Mouse (Mus musculus) embryo, embryonic 10 days (tissue): ENCODE measurements around the gene Bdh1.

ENCODE experiments used
- DNase-seq: peaks from one replicate; pipeline ENCODE4 v3.0.0-alpha.2; 2015; ENCODE audit warnings: low spot score

The Bdh1 gene

DNA sequence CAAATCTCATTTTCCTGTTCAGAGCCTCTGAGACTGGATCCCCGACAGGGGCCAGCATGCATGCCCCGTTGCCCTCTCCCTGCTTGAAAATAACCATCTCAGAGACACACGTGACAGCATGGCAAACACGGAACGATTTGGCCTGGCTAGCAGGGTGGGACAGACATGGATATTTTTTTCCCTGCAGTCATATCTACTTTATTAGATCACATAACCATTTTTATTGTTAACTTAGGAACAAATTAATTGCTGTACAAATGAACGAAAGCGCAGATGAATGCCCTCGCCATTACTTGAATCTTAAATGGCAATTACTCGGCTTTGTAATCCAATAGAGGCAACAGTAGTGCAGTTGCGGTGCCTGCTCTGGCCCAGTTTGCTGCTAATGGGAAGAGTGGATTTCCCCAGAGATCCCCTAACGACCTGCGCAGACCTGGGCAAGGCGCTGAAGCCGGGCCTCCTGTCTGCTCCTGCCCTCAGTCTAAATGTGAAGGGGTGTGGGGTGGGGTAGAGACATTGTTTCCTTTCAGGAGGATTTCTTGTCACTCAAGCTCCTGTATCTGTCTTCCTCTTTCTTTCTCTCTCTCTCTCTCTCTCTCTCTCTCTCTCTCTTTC is 79.8 kb downstream of the Bdh1 start:
- DNase-seq: no peak

DNA sequence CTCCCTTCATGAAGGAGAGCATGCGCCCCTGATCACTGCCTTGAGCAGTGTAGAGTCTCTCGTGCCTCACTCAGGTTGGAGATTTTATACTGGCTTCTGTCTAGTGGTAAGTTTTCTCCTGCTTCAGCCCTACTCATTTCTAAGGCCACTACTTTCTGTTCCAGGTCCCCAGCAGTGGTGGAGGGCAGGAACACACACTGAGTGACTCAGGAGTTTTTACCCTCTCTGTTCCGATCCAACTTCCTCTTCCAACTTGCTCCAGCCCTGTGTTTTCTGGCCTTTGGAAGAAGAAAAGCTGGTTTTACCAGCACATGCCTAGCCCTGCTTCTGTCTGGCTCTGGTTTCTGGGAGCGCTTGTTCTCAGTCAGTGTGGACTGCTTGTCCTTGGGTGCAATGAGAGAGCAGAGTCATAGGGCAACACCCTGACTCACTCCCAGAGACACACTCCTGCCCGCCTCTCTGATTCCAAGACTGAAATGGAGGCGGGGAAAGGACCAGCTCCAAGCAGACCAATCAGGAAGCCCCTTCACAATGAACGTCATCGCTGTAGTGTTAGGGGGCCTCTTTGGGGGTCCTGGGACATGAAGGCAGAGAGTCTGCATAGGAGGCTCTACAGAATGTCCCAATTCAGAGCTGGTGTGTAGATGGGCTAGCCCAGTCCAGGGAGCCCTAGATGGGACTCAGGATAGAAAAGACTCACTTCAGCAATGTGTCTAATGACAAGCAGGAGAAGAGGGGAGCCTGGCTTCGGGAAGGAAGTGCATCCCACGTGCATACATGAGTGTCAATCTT is 84.8 kb downstream of the Bdh1 start:
- DNase-seq: no peak

- peak; percentile 65 for DNase-seq
Measured at GRCm38 (mm10) chr16:31507457-31507755, 85.3 kb downstream of the Bdh1 start.

DNA sequence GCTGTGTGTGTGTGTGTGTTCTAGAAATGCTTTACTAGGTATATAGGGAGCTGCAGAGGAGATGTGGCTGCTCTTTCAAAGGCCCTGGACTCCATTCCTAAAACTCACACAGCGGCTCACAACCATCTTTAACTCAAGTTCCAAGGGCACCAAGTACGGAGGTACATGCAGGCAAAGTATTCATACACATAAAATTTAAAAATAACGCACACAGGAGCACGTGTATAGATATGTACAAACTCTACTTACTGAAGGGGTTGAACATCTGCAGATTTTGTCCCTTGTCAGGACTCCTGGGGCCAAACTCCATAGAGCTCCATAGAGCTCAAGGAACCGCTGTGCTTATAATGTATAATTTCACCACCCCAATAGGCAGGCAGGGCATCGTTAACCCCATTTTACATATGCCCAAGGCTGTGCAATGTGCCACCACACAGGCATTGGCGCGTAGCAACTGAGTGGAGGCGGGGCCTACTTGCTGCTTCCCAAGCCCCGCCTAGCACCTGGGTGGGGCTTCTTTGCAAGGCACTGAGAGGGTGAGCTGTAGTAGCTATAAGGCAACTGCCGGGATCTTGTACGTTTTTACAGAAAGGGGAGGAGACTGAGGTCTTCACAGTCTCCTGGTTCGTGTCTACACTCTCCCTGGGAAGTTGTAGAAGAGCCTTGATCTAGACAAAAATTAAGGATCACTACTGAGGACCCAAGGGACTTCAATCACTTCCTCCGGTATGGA is 85.9 kb downstream of the Bdh1 start:
- peak; percentile 79 for DNase-seq
